Mouse (Mus musculus): ENCODE measurements around the gene Gm11037. TPM values are rescaled to one million over a fixed set of nuclear protein-coding genes. Genes with fewer than 3 reads are reported as not detected.
A peak's percentile ranks its signal among the peaks of the same experiment; 100 is the strongest.

Gm11037 gene
- total RNA-seq, 2 experiments from 2014 or later = not detected

GRCm38 (mm10) chr2:131147043-131147365 lies 13.7 kb downstream of the Gm11037 start:
- no peak for ATAC-seq (ENCODE audit: poor library complexity, severe bottlenecking)

GRCm38 (mm10) chr2:131148353-131149253 lies 15.3 kb downstream of the Gm11037 start:
- ATAC-seq (ENCODE audit: poor library complexity, severe bottlenecking) = no peak

GRCm38 (mm10) chr2:131149254-131149578 lies 15.9 kb downstream of the Gm11037 start:
- ATAC-seq (ENCODE audit: poor library complexity, severe bottlenecking) = no peak

- no peak for ATAC-seq (ENCODE audit: poor library complexity, severe bottlenecking)
Measured at GRCm38 (mm10) chr2:131152166-131152730, 19.0 kb downstream of the Gm11037 start.

GRCm38 (mm10) chr2:131154036-131154435 lies 20.7 kb downstream of the Gm11037 start:
- ATAC-seq (ENCODE audit: poor library complexity, severe bottlenecking) = no peak

GRCm38 (mm10) chr2:131156987-131157386 lies 23.7 kb downstream of the Gm11037 start:
- no peak for ATAC-seq (ENCODE audit: poor library complexity, severe bottlenecking)

GRCm38 (mm10) chr2:131159491-131159910 lies 26.2 kb downstream of the Gm11037 start:
- peak; percentile 19 for ATAC-seq (ENCODE audit: poor library complexity, severe bottlenecking)

GRCm38 (mm10) chr2:131159938-131160581 lies 26.8 kb downstream of the Gm11037 start, which contains the start of gene 1700037H04Rik:
TSS of gene 1700037H04Rik (minus strand) at chr2:131160081.
- ATAC-seq (ENCODE audit: poor library complexity, severe bottlenecking) = peak; percentile 93

- peak; percentile 2; the same call in 1 of the 2 replicates for ATAC-seq (ENCODE audit: poor library complexity, severe bottlenecking)
Measured at GRCm38 (mm10) chr2:131160671-131161111, 27.4 kb downstream of the Gm11037 start.

GRCm38 (mm10) chr2:131163924-131164323 lies 30.6 kb downstream of the Gm11037 start:
- ATAC-seq (ENCODE audit: poor library complexity, severe bottlenecking) = no peak

GRCm38 (mm10) chr2:131166172-131166571 lies 32.9 kb downstream of the Gm11037 start:
- no peak for ATAC-seq (ENCODE audit: poor library complexity, severe bottlenecking)

GRCm38 (mm10) chr2:131167984-131168383 lies 34.7 kb downstream of the Gm11037 start:
- no peak for ATAC-seq (ENCODE audit: poor library complexity, severe bottlenecking)

- ATAC-seq (ENCODE audit: poor library complexity, severe bottlenecking) = no peak
Measured at GRCm38 (mm10) chr2:131168914-131169313, 35.6 kb downstream of the Gm11037 start.

GRCm38 (mm10) chr2:131170936-131171335 lies 37.6 kb downstream of the Gm11037 start:
- ATAC-seq (ENCODE audit: poor library complexity, severe bottlenecking) = no peak

- ATAC-seq (ENCODE audit: poor library complexity, severe bottlenecking) = no peak
Measured at GRCm38 (mm10) chr2:131171401-131172104, 38.3 kb downstream of the Gm11037 start.

GRCm38 (mm10) chr2:131172322-131172721 lies 39.0 kb downstream of the Gm11037 start:
- no peak for ATAC-seq (ENCODE audit: poor library complexity, severe bottlenecking)

- ATAC-seq (ENCODE audit: poor library complexity, severe bottlenecking) = peak; percentile 74
Measured at GRCm38 (mm10) chr2:131174700-131175099, 41.4 kb downstream of the Gm11037 start.

GRCm38 (mm10) chr2:131175286-131175944 lies 42.1 kb downstream of the Gm11037 start:
- no peak for ATAC-seq (ENCODE audit: poor library complexity, severe bottlenecking)

- ATAC-seq (ENCODE audit: poor library complexity, severe bottlenecking) = no peak
Measured at GRCm38 (mm10) chr2:131175945-131176309, 42.6 kb downstream of the Gm11037 start.

GRCm38 (mm10) chr2:131176491-131176890 lies 43.2 kb downstream of the Gm11037 start:
- no peak for ATAC-seq (ENCODE audit: poor library complexity, severe bottlenecking)

GRCm38 (mm10) chr2:131177932-131178331 lies 44.6 kb downstream of the Gm11037 start:
- ATAC-seq (ENCODE audit: poor library complexity, severe bottlenecking) = no peak
